Mouse (Mus musculus) Patski (cell line): Measurements from ENCODE around the gene Bicra. TPM values are rescaled to one million over a fixed set of nuclear protein-coding genes. Genes with fewer than 3 reads are reported as not detected.

ENCODE experiments used
- ATAC-seq: fragments of 100-300 bp; one replicate; pipeline ENCODE4 v1.8.0; 2021
- CTCF ChIA-PET: fragments of 350-600 bp; sonication (Branson Sonifier 250); formaldehyde crosslinking; loops from one replicate; lab custom pipeline; 2022; ENCODE audit warnings: inconsistent platforms; lab: Charles Lee
- POLR2A ChIA-PET: fragments of 350-600 bp; sonication (Branson Sonifier 250); formaldehyde crosslinking; loops from one replicate; lab custom pipeline; 2022; ENCODE audit warnings: antibody characterized with exemption, inconsistent platforms; lab: Charles Lee
- DNase-seq: peaks from one replicate; pipeline ENCODE4 v3.0.0-alpha.2; 2011; ENCODE audit warnings: low read depth, low spot score
- H3K27me3 ChIP-seq: fragments of 371-371 bp; one replicate; pipeline ENCODE4 v1.5.1; 2021
- CTCF ChIP-seq: fragments of 100-300 bp; IDR thresholded peaks from one replicate; pipeline ENCODE4 v1.5.1; 2021
- in situ Hi-C: fragments of 300-500 bp; cut with MboI; formaldehyde crosslinking; loops from 3 replicates; pipeline ENCODE4 v1.11.1; 2018; ENCODE audit warnings: low pct_unique_long_range_greater_than_20kb, mixed read lengths
- polyA plus RNA-seq: library from polyadenylated mRNA; unstranded; gene quantifications from one replicate; pipeline ENCODE4 v1.2.3, GENCODE M21; 2021

Bicra gene
- 10.8 TPM for polyA plus RNA-seq

- DNase-seq (no peak), ATAC-seq (no peak)
- no peaks in the 10 kb centered on the region for H3K27me3 ChIP-seq
- ChIA-PET POLR2A (interaction anchor here (0.7 to 1.4 kb wide), 6 partner anchors 14 to 737 kb away, joined by 3 to 5 read pairs (median 3); no protein-coding TSS in a partner anchor), CTCF (interaction anchor here (1.1 to 5.6 kb wide), 2 partner anchors 63 to 74 kb away, joined by 4 to 84 read pairs; no protein-coding TSS in a partner anchor)
- in situ Hi-C loops: loop anchor here (5.0 kb wide), 1 partner anchor 65 kb away; no protein-coding TSS in a partner anchor
- no peak for TF ChIP-seq CTCF
Measured at GRCm38 (mm10) chr7:16047338-16048146, at the start of gene Bicra. TSS of gene Bicra (minus strand) at chr7:16047921.

DNA sequence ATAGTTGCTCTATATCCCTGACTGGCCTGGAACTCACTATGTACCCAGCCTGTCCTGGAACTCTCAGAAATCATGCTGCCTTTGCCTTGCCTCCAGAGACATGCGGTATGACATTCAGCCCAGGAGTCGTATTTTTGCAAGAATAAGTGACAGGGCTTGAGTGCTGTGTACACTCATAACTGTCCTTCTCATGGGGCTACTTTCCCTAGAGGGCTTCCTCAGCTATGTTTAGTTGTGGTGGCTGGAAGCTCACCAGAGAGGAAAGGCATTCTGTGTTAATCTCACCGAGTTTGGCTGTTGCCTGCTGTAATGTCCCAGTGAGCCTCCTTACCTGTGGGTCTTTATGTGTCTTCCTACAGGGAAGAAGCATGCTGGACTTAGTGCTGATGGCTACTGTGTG lies 46.9 kb upstream of the Bicra start:
- TF ChIP-seq CTCF: no peak

DNA sequence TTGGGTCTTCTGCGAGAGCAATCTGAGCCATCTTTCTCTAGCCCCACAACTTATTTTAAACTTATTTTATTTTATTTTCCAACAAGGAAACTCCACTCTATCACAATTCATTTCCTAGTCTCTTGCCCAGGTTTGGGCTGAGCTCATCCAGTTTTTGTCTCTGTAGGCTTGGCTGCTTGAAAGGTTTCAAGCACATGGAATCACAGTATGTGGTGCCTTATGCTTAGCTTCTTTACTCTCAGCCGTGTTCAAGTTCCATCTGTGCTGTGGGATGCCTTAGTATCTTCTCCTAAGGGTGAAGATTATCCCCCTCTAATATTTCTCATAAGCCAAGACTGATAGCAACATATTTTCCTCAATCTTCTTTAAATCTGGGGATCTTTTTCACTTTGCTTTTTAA lies 39.9 kb upstream of the Bicra start:
- no peak for TF ChIP-seq CTCF
- DNase-seq (no peak), ATAC-seq (no peak)
- CTCF ChIA-PET: interaction anchor here (1.1 to 1.6 kb wide), 2 partner anchors 9 to 10 kb away, joined by 4 to 5 read pairs; partner anchors contain the start of gene Napa
- in situ Hi-C loops: no loop called here
- H3K27me3 ChIP-seq: peaks cover 69% of the 10 kb centered on the region
- POLR2A ChIA-PET: no interaction called here

More for the DNA sequence above, 46.9 kb upstream of the Bicra start:
- ChIA-PET CTCF (no interaction called here), POLR2A (no interaction called here)
- DNase-seq: no peak
- ATAC-seq: no peak
- in situ Hi-C loops: no loop called here
- H3K27me3 ChIP-seq: peaks cover 51% of the 10 kb centered on the region

DNA sequence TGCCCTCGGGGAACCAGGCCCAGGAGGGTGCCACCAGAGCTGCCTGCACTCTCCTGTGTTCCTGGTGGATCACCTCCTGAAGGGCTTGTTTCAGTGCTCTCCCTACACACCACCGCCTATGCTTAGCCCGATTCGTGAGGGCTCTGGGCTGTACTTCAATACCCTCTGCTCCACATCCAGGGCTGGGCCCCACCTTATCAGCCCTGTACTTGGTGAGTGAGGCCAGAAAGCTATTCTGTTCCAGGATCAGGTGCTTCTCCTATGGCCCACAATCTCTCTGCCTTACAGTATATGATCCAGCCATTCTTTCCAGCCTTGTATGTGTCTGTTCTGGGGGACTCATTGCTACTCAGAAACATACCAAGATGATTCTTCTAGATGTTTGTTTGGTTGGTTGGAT lies 35.6 kb upstream of the Bicra start:
- in situ Hi-C loops: no loop called here
- no peak for ATAC-seq
- no peak for TF ChIP-seq CTCF
- POLR2A ChIA-PET: no interaction called here
- CTCF ChIA-PET: no interaction called here
- no peak for DNase-seq
- H3K27me3 ChIP-seq: peaks cover 66% of the 10 kb centered on the region

DNA sequence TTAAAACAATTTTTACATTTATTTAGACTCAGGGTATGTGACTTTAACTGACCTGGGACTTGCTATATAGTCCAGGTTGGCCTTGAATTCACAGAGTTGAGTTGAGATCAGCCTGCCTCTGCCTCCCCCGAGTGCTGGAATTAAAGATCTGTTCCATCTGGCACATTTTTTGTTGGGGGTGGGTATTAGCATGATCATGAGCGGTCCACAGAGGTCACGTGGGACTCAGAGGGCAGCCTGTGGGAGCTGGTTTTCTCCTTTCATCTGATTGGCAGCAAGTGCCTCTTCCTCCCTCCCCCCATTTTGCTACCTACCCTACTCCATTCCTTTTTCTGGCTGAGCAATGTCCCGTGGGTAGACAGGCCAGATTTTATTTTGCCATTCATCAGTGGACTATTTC lies 32.9 kb upstream of the Bicra start:
- ChIA-PET CTCF (no interaction called here), POLR2A (no interaction called here)
- H3K27me3 ChIP-seq: peaks cover 67% of the 10 kb centered on the region
- TF ChIP-seq CTCF: no peak
- no peak for DNase-seq
- in situ Hi-C loops: no loop called here
- ATAC-seq: no peak

DNA sequence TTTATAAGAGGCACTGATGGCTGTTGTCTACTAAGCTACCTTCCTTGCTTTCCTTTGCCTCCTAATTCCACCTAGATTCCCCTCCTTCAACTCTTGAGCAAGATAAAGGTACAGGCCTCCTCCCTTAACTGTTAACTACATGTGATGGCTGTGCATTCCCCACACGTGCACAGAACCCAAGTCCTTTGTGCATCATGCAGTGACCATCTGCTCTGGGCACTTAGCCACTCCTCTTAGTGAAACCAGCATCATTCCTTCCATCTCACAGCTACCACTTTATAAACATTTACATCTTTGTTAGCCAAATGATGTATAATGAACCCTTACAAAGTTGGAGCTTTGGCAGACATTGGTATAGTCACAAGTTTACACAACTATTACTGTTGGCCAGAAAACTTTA lies 32.2 kb upstream of the Bicra start:
- no peak for TF ChIP-seq CTCF
- ChIA-PET POLR2A (no interaction called here), CTCF (no interaction called here)
- in situ Hi-C loops: no loop called here
- DNase-seq (no peak), ATAC-seq (no peak)
- H3K27me3 ChIP-seq: peaks cover 70% of the 10 kb centered on the region

- H3K27me3 ChIP-seq: peaks cover 78% of the 10 kb centered on the region
- no peak for TF ChIP-seq CTCF
- ATAC-seq: no peak
- DNase-seq: no peak
- ChIA-PET CTCF (no interaction called here), POLR2A (no interaction called here)
- in situ Hi-C loops: no loop called here
Measured at GRCm38 (mm10) chr7:16071906-16072305, 24.2 kb upstream of the Bicra start.

- TF ChIP-seq CTCF: no peak
- no peak for DNase-seq
- H3K27me3 ChIP-seq: peaks cover 77% of the 10 kb centered on the region
- ChIA-PET POLR2A (no interaction called here), CTCF (no interaction called here)
- in situ Hi-C loops: no loop called here
- no peak for ATAC-seq
Measured at GRCm38 (mm10) chr7:16070846-16071245, 23.1 kb upstream of the Bicra start.

DNA sequence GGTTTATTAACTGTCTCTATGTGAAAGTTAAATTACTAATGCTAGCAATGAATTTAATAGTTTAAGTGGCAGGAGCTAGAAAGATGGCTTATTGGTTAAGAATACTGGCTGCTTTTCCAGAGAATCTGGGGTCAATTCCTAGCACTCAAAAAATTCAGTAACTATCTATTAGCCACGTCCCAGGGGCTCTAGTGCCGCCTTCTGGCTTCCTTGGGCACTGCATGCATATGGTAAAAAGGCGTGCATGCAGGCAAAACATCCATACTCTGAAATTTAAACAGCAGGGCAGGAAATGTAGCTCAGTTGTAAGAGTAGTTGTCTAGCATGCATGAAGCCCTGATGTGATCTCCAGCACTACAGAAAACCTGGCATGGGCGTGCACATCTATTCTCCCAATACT lies 15.8 kb upstream of the Bicra start:
- DNase-seq (no peak), ATAC-seq (no peak)
- H3K27me3 ChIP-seq: peaks cover 54% of the 10 kb centered on the region
- in situ Hi-C loops: no loop called here
- CTCF ChIA-PET: interaction anchor here (0.7 kb wide), 1 partner anchor 10 kb away, joined by 3 read pairs; no protein-coding TSS in a partner anchor
- POLR2A ChIA-PET: no interaction called here
- TF ChIP-seq CTCF: peak; percentile 66

DNA sequence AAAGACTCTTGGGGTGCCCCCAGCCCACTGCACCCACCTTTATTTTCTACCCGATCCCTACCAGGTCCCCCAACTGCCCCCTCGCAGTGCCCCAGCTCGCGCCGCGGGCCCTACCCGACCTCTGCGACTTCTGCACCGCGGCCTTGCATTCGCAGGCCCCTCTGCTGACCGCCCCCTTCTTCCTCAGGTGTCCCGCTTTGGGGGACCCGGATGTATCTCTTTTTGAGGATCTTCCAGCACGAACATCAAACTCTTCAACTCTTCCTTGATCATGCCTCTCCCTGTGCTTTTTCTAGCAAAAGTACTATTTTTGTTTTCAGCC lies 14.3 kb upstream of the Bicra start:
- H3K27me3 ChIP-seq: peaks cover 49% of the 10 kb centered on the region
- in situ Hi-C loops: no loop called here
- TF ChIP-seq CTCF: no peak
- no peak for ATAC-seq
- ChIA-PET CTCF (no interaction called here), POLR2A (no interaction called here)
- DNase-seq: no peak

- ChIA-PET POLR2A (no interaction called here), CTCF (no interaction called here)
- ATAC-seq: no peak
- no peak for DNase-seq
- in situ Hi-C loops: no loop called here
- H3K27me3 ChIP-seq: peaks cover 45% of the 10 kb centered on the region
- no peak for TF ChIP-seq CTCF
Measured at GRCm38 (mm10) chr7:16061219-16062098, 13.7 kb upstream of the Bicra start, which contains the start of gene Zfp541. TSS of gene Zfp541 (plus strand) at chr7:16061814.
